Mouse (Mus musculus) neural tube, embryonic 15.5 days (tissue): Measurements from ENCODE around the gene Dnah1. TPM values are rescaled to one million over a fixed set of nuclear protein-coding genes. Genes with fewer than 3 reads are reported as not detected.

ENCODE experiments used
- ATAC-seq: fragments of 200-750 bp; cut with Nextera tagmentation; 2 replicates; pipeline ENCODE4 v1.8.0; 2017; ENCODE audit warnings: mild to moderate bottlenecking, moderate TSS enrichment, moderate library complexity; ENCODE audit not compliant: low FRiP score
- H3K27ac ChIP-seq: fragments of 300-500 bp; sonication (generic); replicated peaks from 2 replicates; pipeline ENCODE4 v1.5.1; 2015; ENCODE audit warnings: mild to moderate bottlenecking, inconsistent platforms
- H3K27me3 ChIP-seq: fragments of 300-500 bp; sonication (generic); replicated peaks from 2 replicates; pipeline ENCODE4 v1.6.1; 2015; ENCODE audit warnings: inconsistent platforms
- H3K36me3 ChIP-seq: fragments of 300-500 bp; sonication (generic); 2 replicates; pipeline ENCODE4 v1.6.1; 2015; ENCODE audit warnings: inconsistent platforms
- H3K4me1 ChIP-seq: fragments of 300-500 bp; sonication (generic); 2 replicates; pipeline ENCODE4 v1.6.1; 2015; ENCODE audit warnings: inconsistent platforms
- H3K4me2 ChIP-seq: fragments of 300-500 bp; sonication (generic); 2 replicates; pipeline ENCODE4 v1.6.1; 2015; ENCODE audit warnings: inconsistent platforms, mild to moderate bottlenecking, moderate library complexity
- H3K4me3 ChIP-seq: fragments of 300-500 bp; sonication (generic); replicated peaks from 2 replicates; pipeline ENCODE4 v1.5.1; 2015; ENCODE audit warnings: mild to moderate bottlenecking, inconsistent platforms
- H3K9ac ChIP-seq: fragments of 300-500 bp; sonication (generic); replicated peaks from 2 replicates; pipeline ENCODE4 v1.6.1; 2015; ENCODE audit warnings: mild to moderate bottlenecking, inconsistent platforms
- H3K9me3 ChIP-seq: fragments of 300-500 bp; sonication (generic); replicated peaks from 2 replicates; pipeline ENCODE4 v1.6.1; 2016; ENCODE audit warnings: inconsistent platforms
- WGBS: fragments of 180-500 bp; shearing (Covaris S2); methylation state at CpG from one replicate; pipeline ENCODE4 v1.1.7; 2015; ENCODE audit warnings: mixed read lengths; 5-methylcytosine and 5-hydroxymethylcytosine counted together
- polyA plus RNA-seq: library from polyadenylated mRNA; unstranded; fragments of >200 nt; fragmentation: Nextera tagmentation; extraction: Ambion mirVana; gene quantifications from 2 replicates; pipeline ENCODE4 v1.2.1, GENCODE M21; 2015

The Dnah1 gene
- polyA plus RNA-seq, 1 experiment from 2014 or later: 3.0 TPM

GRCm38 (mm10) chr14:31316613-31317012, 7.1 kb downstream of the Dnah1 start:
- Histone ChIP-seq H3K4me2 (no peak overlapping the region), H3K4me3 (no peak overlapping the region), H3K9ac (no peak overlapping the region), H3K9me3 (no peaks in the 10 kb centered on the region), H3K4me1 (no peaks in the 10 kb centered on the region), H3K27ac (no peak overlapping the region), H3K36me3 (no peaks in the 10 kb centered on the region), H3K27me3 (no peaks in the 10 kb centered on the region)
- 86% methylated on average over 12 of the region's 12 CpGs for WGBS
- ATAC-seq: no peak

GRCm38 (mm10) chr14:31313192-31313591, 10.5 kb downstream of the Dnah1 start:
- H3K27me3 ChIP-seq: no peaks in the 10 kb centered on the region
- no peak overlapping the region for H3K4me3 ChIP-seq
- 65% methylated on average over 3 of the region's 3 CpGs for WGBS

GRCm38 (mm10) chr14:31285728-31286127, 38.0 kb downstream of the Dnah1 start:
- Histone ChIP-seq H3K4me3 (no peak overlapping the region), H3K27ac (no peak overlapping the region), H3K9me3 (no peaks in the 10 kb centered on the region), H3K36me3 (no peaks in the 10 kb centered on the region), H3K27me3 (no peaks in the 10 kb centered on the region), H3K4me1 (no peaks in the 10 kb centered on the region), H3K9ac (no peak overlapping the region), H3K4me2 (no peak overlapping the region)
- WGBS: 88% methylated on average over 8 of the region's 8 CpGs
- no peak for ATAC-seq

More at GRCm38 (mm10) chr14:31313192-31313591, 10.5 kb downstream of the Dnah1 start:
- Histone ChIP-seq H3K36me3 (no peaks in the 10 kb centered on the region), H3K4me2 (no peak overlapping the region), H3K9me3 (no peaks in the 10 kb centered on the region), H3K27ac (no peak overlapping the region), H3K4me1 (no peaks in the 10 kb centered on the region), H3K9ac (no peak overlapping the region)
- no peak for ATAC-seq

- no peaks in the 10 kb centered on the region for H3K27me3 ChIP-seq
- 18% methylated on average over 7 of the region's 7 CpGs for WGBS
These were observed 51.5 kb downstream of the Dnah1 start for GRCm38 (mm10) chr14:31272164-31272563.

GRCm38 (mm10) chr14:31271121-31271520, 52.6 kb downstream of the Dnah1 start:
- Histone ChIP-seq H3K4me1 (peaks cover 22% of the 10 kb centered on the region), H3K27me3 (no peaks in the 10 kb centered on the region), H3K4me3 (no peak overlapping the region), H3K9ac (no peak overlapping the region), H3K27ac (no peak overlapping the region), H3K4me2 (no peak overlapping the region), H3K9me3 (no peaks in the 10 kb centered on the region), H3K36me3 (no peaks in the 10 kb centered on the region)
- 94% methylated on average over 6 of the region's 6 CpGs for WGBS
- ATAC-seq: no peak

More at GRCm38 (mm10) chr14:31272164-31272563, 51.5 kb downstream of the Dnah1 start:
- Histone ChIP-seq H3K4me3 (no peak overlapping the region), H3K9ac (no peak overlapping the region), H3K27ac (no peak overlapping the region), H3K4me2 (no peak overlapping the region), H3K4me1 (peaks cover 22% of the 10 kb centered on the region), H3K36me3 (no peaks in the 10 kb centered on the region), H3K9me3 (no peaks in the 10 kb centered on the region)
- no peak for ATAC-seq

- peak overlapping the region; percentile 20 for H3K4me3 ChIP-seq
- WGBS: 16% methylated on average over 27 of the region's 28 CpGs
These were observed 54.1 kb downstream of the Dnah1 start for GRCm38 (mm10) chr14:31269456-31270100.

GRCm38 (mm10) chr14:31268301-31269001, 55.2 kb downstream of the Dnah1 start:
- Histone ChIP-seq H3K27me3 (no peaks in the 10 kb centered on the region), H3K4me2 (peak overlapping the region; percentile 51), H3K4me1 (peaks cover 22% of the 10 kb centered on the region), H3K27ac (peak overlapping the region; percentile 7), H3K9ac (no peak overlapping the region), H3K4me3 (no peak overlapping the region), H3K36me3 (no peaks in the 10 kb centered on the region), H3K9me3 (no peaks in the 10 kb centered on the region)
- peak; percentile 62 for ATAC-seq
- 42% methylated on average over 9 of the region's 9 CpGs for WGBS

More at GRCm38 (mm10) chr14:31269456-31270100, 54.1 kb downstream of the Dnah1 start:
- H3K27me3 ChIP-seq: no peaks in the 10 kb centered on the region
- peak overlapping the region; percentile 7 for H3K27ac ChIP-seq
- peaks cover 22% of the 10 kb centered on the region for H3K4me1 ChIP-seq
- H3K4me2 ChIP-seq: peak overlapping the region; percentile 51
- no peaks in the 10 kb centered on the region for H3K9me3 ChIP-seq
- H3K36me3 ChIP-seq: no peaks in the 10 kb centered on the region
- ATAC-seq: peak; percentile 67
- peak overlapping the region; percentile 26; the same call in 1 of the 2 replicates for H3K9ac ChIP-seq

- Histone ChIP-seq H3K9me3 (no peaks in the 10 kb centered on the region), H3K27me3 (no peaks in the 10 kb centered on the region), H3K4me2 (no peak overlapping the region), H3K27ac (no peak overlapping the region), H3K4me3 (no peak overlapping the region), H3K36me3 (no peaks in the 10 kb centered on the region), H3K4me1 (peaks cover 22% of the 10 kb centered on the region), H3K9ac (no peak overlapping the region)
- no peak for ATAC-seq
- WGBS: 86% methylated on average over 11 of the region's 11 CpGs
These were observed 56.0 kb downstream of the Dnah1 start for GRCm38 (mm10) chr14:31267649-31268048.

- Histone ChIP-seq H3K27ac (no peak overlapping the region), H3K9ac (no peak overlapping the region), H3K9me3 (no peaks in the 10 kb centered on the region), H3K4me2 (no peak overlapping the region), H3K36me3 (peaks cover 59% of the 10 kb centered on the region), H3K4me1 (no peaks in the 10 kb centered on the region), H3K27me3 (no peaks in the 10 kb centered on the region), H3K4me3 (no peak overlapping the region)
- no peak for ATAC-seq
- 97% methylated on average over 9 of the region's 9 CpGs for WGBS
These were observed 62.8 kb downstream of the Dnah1 start for GRCm38 (mm10) chr14:31260932-31261331.

- no peak overlapping the region for H3K9ac ChIP-seq
- H3K36me3 ChIP-seq: peaks cover 65% of the 10 kb centered on the region
- H3K4me2 ChIP-seq: no peak overlapping the region
- H3K27me3 ChIP-seq: no peaks in the 10 kb centered on the region
- no peak for ATAC-seq
- H3K27ac ChIP-seq: no peak overlapping the region
- H3K4me1 ChIP-seq: no peaks in the 10 kb centered on the region
- WGBS: 97% methylated on average over 4 of the region's 4 CpGs
- H3K4me3 ChIP-seq: no peak overlapping the region
- H3K9me3 ChIP-seq: no peaks in the 10 kb centered on the region
These were observed 63.3 kb downstream of the Dnah1 start for GRCm38 (mm10) chr14:31260374-31260773.

GRCm38 (mm10) chr14:31258476-31259050, 65.1 kb downstream of the Dnah1 start:
- Histone ChIP-seq H3K9ac (no peak overlapping the region), H3K4me2 (no peak overlapping the region), H3K36me3 (peaks cover 83% of the 10 kb centered on the region), H3K27ac (no peak overlapping the region), H3K9me3 (no peaks in the 10 kb centered on the region), H3K27me3 (no peaks in the 10 kb centered on the region), H3K4me3 (no peak overlapping the region), H3K4me1 (0 out of 2 replicates have a peak, but pooled peaks cover 3% of the 10 kb centered on the region)
- 98% methylated on average over 14 of the region's 14 CpGs for WGBS
- ATAC-seq: no peak

- Histone ChIP-seq H3K9me3 (no peaks in the 10 kb centered on the region), H3K9ac (peak overlapping the region; percentile 97), H3K4me1 (peaks cover 25% of the 10 kb centered on the region), H3K27me3 (no peaks in the 10 kb centered on the region), H3K27ac (no peak overlapping the region), H3K36me3 (peaks cover 45% of the 10 kb centered on the region), H3K4me3 (peak overlapping the region; percentile 67), H3K4me2 (peak overlapping the region; percentile 86)
- ATAC-seq: no peak
- 86% methylated on average over 5 of the region's 5 CpGs for WGBS
These were observed 71.6 kb downstream of the Dnah1 start for GRCm38 (mm10) chr14:31252091-31252490.
